Mouse (Mus musculus) liver, embryonic 15.5 days (tissue): Measurements from ENCODE around the gene Wdr13. TPM values are rescaled to one million over a fixed set of nuclear protein-coding genes. Genes with fewer than 3 reads are reported as not detected.

Experiments used
- ATAC-seq: fragments of 200-750 bp; cut with Nextera tagmentation; 2 replicates; pipeline ENCODE4 v1.8.0; 2017; ENCODE audit warnings: moderate number of reproducible peaks, mild to moderate bottlenecking, moderate library complexity; ENCODE audit not compliant: insufficient read depth
- H3K27ac ChIP-seq: fragments of 300-500 bp; sonication (generic); replicated peaks from 2 replicates; pipeline ENCODE4 v1.5.1; 2015; ENCODE audit warnings: mild to moderate bottlenecking, inconsistent platforms
- H3K27me3 ChIP-seq: fragments of 300-500 bp; sonication (generic); 2 replicates; pipeline ENCODE4 v1.6.1; 2015; ENCODE audit warnings: mild to moderate bottlenecking, inconsistent platforms
- H3K36me3 ChIP-seq: fragments of 300-500 bp; sonication (generic); replicated peaks from 2 replicates; pipeline ENCODE4 v1.6.1; 2015; ENCODE audit warnings: moderate library complexity, mild to moderate bottlenecking, inconsistent platforms
- H3K4me1 ChIP-seq: fragments of 300-500 bp; sonication (generic); replicated peaks from 2 replicates; pipeline ENCODE4 v1.6.1; 2015; ENCODE audit warnings: inconsistent platforms
- H3K4me2 ChIP-seq: fragments of 300-500 bp; sonication (generic); 2 replicates; pipeline ENCODE4 v1.6.1; 2015; ENCODE audit warnings: moderate library complexity, mild to moderate bottlenecking, inconsistent platforms
- H3K4me3 ChIP-seq: fragments of 300-500 bp; sonication (generic); replicated peaks from 2 replicates; pipeline ENCODE4 v1.5.1; 2015; ENCODE audit warnings: mild to moderate bottlenecking, inconsistent platforms
- H3K9ac ChIP-seq: fragments of 300-500 bp; sonication (generic); 2 replicates; pipeline ENCODE4 v1.6.1; 2015; ENCODE audit warnings: moderate library complexity, mild to moderate bottlenecking, inconsistent platforms
- H3K9me3 ChIP-seq: fragments of 300-500 bp; sonication (generic); replicated peaks from 2 replicates; pipeline ENCODE4 v1.6.1; 2016; ENCODE audit warnings: inconsistent platforms
- WGBS: fragments of 180-500 bp; shearing (Covaris S2); methylation state at CpG from one replicate; pipeline ENCODE4 v1.1.7; 2015; ENCODE audit warnings: mixed read lengths; ENCODE audit not compliant: insufficient replicate concordance; 5-methylcytosine and 5-hydroxymethylcytosine counted together
- polyA plus RNA-seq: library from polyadenylated mRNA; unstranded; fragments of >200 nt; fragmentation: Nextera tagmentation; extraction: Ambion mirVana; gene quantifications from 2 replicates; pipeline ENCODE4 v1.2.1, GENCODE M21; 2015

Gene Wdr13
- 6.0 and 6.2 TPM in 2 replicates for polyA plus RNA-seq

DNA sequence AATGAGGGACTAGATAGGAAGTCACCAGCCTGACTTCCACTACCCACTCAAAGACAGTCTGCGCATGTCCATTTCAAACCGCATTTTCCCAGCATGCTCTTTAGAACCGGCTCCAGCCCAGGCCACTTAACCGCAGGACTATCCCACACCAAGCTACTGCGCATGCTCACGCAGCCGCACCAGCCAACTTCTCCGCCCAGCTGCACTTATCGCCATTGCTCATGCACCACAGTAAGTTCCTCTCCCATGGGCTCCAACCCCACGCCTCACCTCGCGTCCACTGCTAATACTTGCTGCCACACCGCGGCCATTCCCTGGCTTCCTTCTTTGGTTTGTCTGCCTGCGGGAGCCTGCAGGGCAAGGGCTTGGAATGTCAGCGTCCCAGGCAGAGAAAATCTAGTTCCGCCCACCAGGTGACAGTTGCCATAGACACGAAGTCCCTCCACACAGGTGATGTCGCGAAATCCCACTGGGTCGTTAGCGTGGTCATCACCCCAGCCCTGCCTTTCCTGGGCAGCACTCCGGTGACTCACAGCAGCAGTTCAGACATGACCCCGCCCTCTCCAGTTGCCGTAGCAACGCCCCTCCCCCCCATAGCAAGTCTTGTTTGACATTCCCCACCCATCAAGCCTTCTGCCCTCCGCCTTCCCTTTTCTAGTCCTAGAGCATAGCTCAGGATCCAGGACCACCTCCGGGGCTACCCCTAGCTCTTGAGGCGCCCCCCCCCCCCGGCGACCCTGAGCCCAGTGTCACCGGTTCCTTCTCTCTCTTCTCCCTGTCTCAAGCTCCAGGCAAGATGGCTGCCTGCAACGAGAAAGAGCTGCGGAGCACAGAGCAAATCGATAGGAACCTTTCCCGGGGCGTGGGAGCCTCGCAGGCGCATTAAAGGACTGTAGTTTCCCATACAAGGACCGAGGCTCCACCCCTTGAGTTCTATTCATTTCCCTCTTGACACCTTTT, at the start of gene Wdr13:
Gene Wdr13, minus strand, starts transcription at position 876 of the 960 bp plus-strand sequence.
- H3K4me2 ChIP-seq = peak within 1 kb of the TSS; percentile 83

GRCm38 (mm10) chrX:8179646-8180045, 47.0 kb upstream of the Wdr13 start:
- WGBS = 36% methylated on average over 5 of the region's 5 CpGs
- ATAC-seq = no peak

More for the DNA sequence above, at the start of gene Wdr13:
- Histone ChIP-seq H3K4me3 (peak within 1 kb of the TSS; percentile 67), H3K9me3 (no peaks in the 10 kb centered on the region), H3K4me1 (peaks cover 16% of the 10 kb centered on the region), H3K27ac (peak within 1 kb of the TSS; percentile 97), H3K9ac (peak within 1 kb of the TSS; percentile 63), H3K27me3 (no peaks in the 10 kb centered on the region), H3K36me3 (peaks cover 32% of the 10 kb centered on the region)
- 16% methylated on average over 40 of the region's 40 CpGs for WGBS
- peak; percentile 89 for ATAC-seq

DNA sequence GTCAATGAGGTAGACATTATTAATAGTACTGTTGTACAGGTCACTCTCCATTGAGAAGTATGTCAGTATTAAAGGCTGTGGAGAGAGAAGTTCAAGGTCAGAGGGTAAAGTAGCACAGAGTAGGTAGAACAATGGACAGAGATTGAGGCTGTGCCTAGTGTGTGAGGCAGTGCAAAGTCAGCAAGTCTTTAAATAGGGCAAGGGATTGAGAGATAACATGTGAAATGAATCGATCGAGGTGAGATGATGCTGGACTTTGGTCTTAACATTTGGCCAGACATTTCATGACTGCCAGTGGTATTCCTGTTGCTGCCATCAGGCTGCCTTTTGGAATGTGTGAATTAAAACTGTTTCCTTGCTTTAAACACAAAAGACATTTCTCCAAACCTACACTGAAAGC, 46.2 kb upstream of the Wdr13 start:
- Histone ChIP-seq H3K27me3 (no peaks in the 10 kb centered on the region), H3K9me3 (no peaks in the 10 kb centered on the region), H3K4me2 (no peak overlapping the region), H3K36me3 (no peaks in the 10 kb centered on the region), H3K4me3 (no peak overlapping the region), H3K27ac (no peak overlapping the region), H3K4me1 (peaks cover 20% of the 10 kb centered on the region), H3K9ac (no peak overlapping the region)
- 72% methylated on average over 2 of the region's 2 CpGs for WGBS
- no peak for ATAC-seq

More at GRCm38 (mm10) chrX:8179646-8180045, 47.0 kb upstream of the Wdr13 start:
- no peak overlapping the region for H3K4me3 ChIP-seq
- H3K4me1 ChIP-seq = peaks cover 18% of the 10 kb centered on the region
- H3K9me3 ChIP-seq = no peaks in the 10 kb centered on the region
- no peak overlapping the region for H3K27ac ChIP-seq
- H3K9ac ChIP-seq = no peak overlapping the region
- no peaks in the 10 kb centered on the region for H3K36me3 ChIP-seq
- H3K27me3 ChIP-seq = no peaks in the 10 kb centered on the region
- no peak overlapping the region for H3K4me2 ChIP-seq

GRCm38 (mm10) chrX:8175504-8176385, 43.1 kb upstream of the Wdr13 start, which contains the start of gene Tbc1d25:
TSS of gene Tbc1d25 (minus strand) at chrX:8176181.
- Histone ChIP-seq H3K4me3 (peak within 1 kb of the TSS; percentile 68), H3K4me1 (peaks cover 20% of the 10 kb centered on the region), H3K27me3 (no peaks in the 10 kb centered on the region), H3K4me2 (peak within 1 kb of the TSS; percentile 72), H3K27ac (peak within 1 kb of the TSS; percentile 88), H3K9ac (peak within 1 kb of the TSS; percentile 63), H3K36me3 (0 out of 2 replicates have a peak, but pooled peaks cover 8% of the 10 kb centered on the region), H3K9me3 (no peaks in the 10 kb centered on the region)
- 14% methylated on average over 56 of the region's 56 CpGs for WGBS
- ATAC-seq = peak; percentile 95

GRCm38 (mm10) chrX:8175169-8175503, 42.4 kb upstream of the Wdr13 start:
- H3K27me3 ChIP-seq = no peaks in the 10 kb centered on the region
- peak overlapping the region; percentile 68 for H3K4me3 ChIP-seq
- peak overlapping the region; percentile 72 for H3K4me2 ChIP-seq
- 11% methylated on average over 4 of the region's 4 CpGs for WGBS
- H3K9ac ChIP-seq = peak overlapping the region; percentile 63
- peak overlapping the region; percentile 88 for H3K27ac ChIP-seq
- 0 out of 2 replicates have a peak, but pooled peaks cover 8% of the 10 kb centered on the region for H3K36me3 ChIP-seq
- peaks cover 19% of the 10 kb centered on the region for H3K4me1 ChIP-seq
- no peak for ATAC-seq
- H3K9me3 ChIP-seq = no peaks in the 10 kb centered on the region

- WGBS = 70% methylated on average over 10 of the region's 10 CpGs
- no peak overlapping the region for H3K4me3 ChIP-seq
- H3K27me3 ChIP-seq = no peaks in the 10 kb centered on the region
- H3K4me2 ChIP-seq = no peak overlapping the region
- no peaks in the 10 kb centered on the region for H3K9me3 ChIP-seq
- H3K9ac ChIP-seq = no peak overlapping the region
- 0 out of 2 replicates have a peak, but pooled peaks cover 8% of the 10 kb centered on the region for H3K36me3 ChIP-seq
- no peaks in the 10 kb centered on the region for H3K4me1 ChIP-seq
- no peak overlapping the region for H3K27ac ChIP-seq
- no peak for ATAC-seq
These were observed 35.3 kb upstream of the Wdr13 start for GRCm38 (mm10) chrX:8167716-8168647.

DNA sequence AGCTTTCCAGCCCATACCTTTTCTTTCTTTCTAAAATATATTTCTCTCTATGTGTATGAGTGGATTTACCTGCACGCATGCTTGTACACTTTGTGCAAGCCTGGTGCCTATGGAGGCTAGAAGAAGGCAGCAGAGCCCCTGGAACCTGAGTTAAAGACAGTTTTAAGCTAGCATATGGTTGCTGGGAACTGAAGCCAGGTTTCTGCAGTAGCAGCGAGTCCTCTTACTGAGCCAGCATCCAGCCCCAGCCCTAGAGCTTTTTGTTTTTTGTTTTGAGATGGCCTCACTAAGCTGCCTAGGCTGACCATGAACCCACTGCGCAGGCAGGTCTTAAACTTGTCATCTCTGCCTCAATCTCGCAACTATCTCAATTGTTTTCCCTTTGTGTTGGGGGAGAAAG, 31.8 kb upstream of the Wdr13 start:
- H3K4me3 ChIP-seq = no peak overlapping the region
- H3K4me1 ChIP-seq = no peaks in the 10 kb centered on the region
- H3K9ac ChIP-seq = no peak overlapping the region
- ATAC-seq = no peak
- H3K36me3 ChIP-seq = 0 out of 2 replicates have a peak, but pooled peaks cover 4% of the 10 kb centered on the region
- H3K4me2 ChIP-seq = no peak overlapping the region
- H3K9me3 ChIP-seq = no peaks in the 10 kb centered on the region
- no peaks in the 10 kb centered on the region for H3K27me3 ChIP-seq
- WGBS = 79% methylated on average over 4 of the region's 4 CpGs
- H3K27ac ChIP-seq = no peak overlapping the region

GRCm38 (mm10) chrX:8163076-8163475, 30.4 kb upstream of the Wdr13 start:
- H3K4me1 ChIP-seq = no peaks in the 10 kb centered on the region
- no peak overlapping the region for H3K9ac ChIP-seq
- H3K4me2 ChIP-seq = no peak overlapping the region
- no peak overlapping the region for H3K27ac ChIP-seq
- ATAC-seq = no peak
- 57% methylated on average over 5 of the region's 5 CpGs for WGBS
- H3K9me3 ChIP-seq = no peaks in the 10 kb centered on the region
- no peaks in the 10 kb centered on the region for H3K27me3 ChIP-seq
- no peak overlapping the region for H3K4me3 ChIP-seq
- 0 out of 2 replicates have a peak, but pooled peaks cover 10% of the 10 kb centered on the region for H3K36me3 ChIP-seq

GRCm38 (mm10) chrX:8145153-8145991, 12.7 kb upstream of the Wdr13 start, which contains the start of gene Rbm3:
TSS of gene Rbm3 (minus strand) at chrX:8145880.
- WGBS = 14% methylated on average over 60 of the region's 65 CpGs

More at GRCm38 (mm10) chrX:8145153-8145991, 12.7 kb upstream of the Wdr13 start, which contains the start of gene Rbm3:
- peak within 1 kb of the TSS; percentile 95 for H3K27ac ChIP-seq
- peak within 1 kb of the TSS; percentile 82 for H3K4me2 ChIP-seq
- H3K9ac ChIP-seq = peak within 1 kb of the TSS; percentile 76
- peaks cover 37% of the 10 kb centered on the region for H3K36me3 ChIP-seq
- H3K4me3 ChIP-seq = peak within 1 kb of the TSS; percentile 76
- peak; percentile 95 for ATAC-seq
- no peaks in the 10 kb centered on the region for H3K27me3 ChIP-seq
- H3K9me3 ChIP-seq = no peaks in the 10 kb centered on the region
- H3K4me1 ChIP-seq = peaks cover 20% of the 10 kb centered on the region
